Mouse (Mus musculus) c-Kit-positive CD71-positive TER-119-positive erythroid progenitor cells, embryonic 14.5 days (primary cell): Measurements from ENCODE around the gene Cryba4.

ENCODE experiments used
- DNase-seq: peaks from one replicate; pipeline ENCODE4 v3.0.0-alpha.2; 2013; ENCODE audit warnings: low spot score

The Cryba4 gene

GRCm38 (mm10) chr5:112236631-112237030, 15.7 kb downstream of the Cryba4 start:
- no peak for DNase-seq

- no peak for DNase-seq
These were observed 16.5 kb downstream of the Cryba4 start for GRCm38 (mm10) chr5:112235806-112236205.

GRCm38 (mm10) chr5:112228240-112229076, 23.9 kb downstream of the Cryba4 start:
- no peak for DNase-seq

- DNase-seq = no peak
These were observed 24.4 kb downstream of the Cryba4 start for GRCm38 (mm10) chr5:112227898-112228239.

- DNase-seq = no peak
These were observed 25.0 kb downstream of the Cryba4 start for GRCm38 (mm10) chr5:112227354-112227753.

GRCm38 (mm10) chr5:112225591-112225990, 26.7 kb downstream of the Cryba4 start:
- DNase-seq = no peak

- DNase-seq = no peak
These were observed 32.1 kb downstream of the Cryba4 start for GRCm38 (mm10) chr5:112220203-112220602.

GRCm38 (mm10) chr5:112219398-112219797, 32.9 kb downstream of the Cryba4 start:
- no peak for DNase-seq

- DNase-seq = no peak
These were observed 33.6 kb downstream of the Cryba4 start for GRCm38 (mm10) chr5:112218679-112219078.

GRCm38 (mm10) chr5:112217031-112217430, 35.3 kb downstream of the Cryba4 start:
- DNase-seq = no peak

GRCm38 (mm10) chr5:112216335-112216734, 36.0 kb downstream of the Cryba4 start:
- no peak for DNase-seq

- DNase-seq = no peak
These were observed 36.5 kb downstream of the Cryba4 start for GRCm38 (mm10) chr5:112215801-112216251.

- DNase-seq = no peak
These were observed 37.0 kb downstream of the Cryba4 start for GRCm38 (mm10) chr5:112215291-112215751.

GRCm38 (mm10) chr5:112214419-112214818, 37.9 kb downstream of the Cryba4 start:
- peak; percentile 18 for DNase-seq

- DNase-seq = no peak
These were observed 38.7 kb downstream of the Cryba4 start for GRCm38 (mm10) chr5:112213331-112214240.

GRCm38 (mm10) chr5:112212711-112213264, 39.5 kb downstream of the Cryba4 start:
- no peak for DNase-seq

- DNase-seq = no peak
These were observed 40.4 kb downstream of the Cryba4 start for GRCm38 (mm10) chr5:112211911-112212310.

- peak; percentile 47 for DNase-seq
These were observed 42.2 kb downstream of the Cryba4 start for GRCm38 (mm10) chr5:112210104-112210503.

GRCm38 (mm10) chr5:112208321-112208720, 44.0 kb downstream of the Cryba4 start:
- no peak for DNase-seq

- DNase-seq = no peak
These were observed 45.6 kb downstream of the Cryba4 start for GRCm38 (mm10) chr5:112206543-112207255.

GRCm38 (mm10) chr5:112199656-112200055, 52.7 kb downstream of the Cryba4 start:
- no peak for DNase-seq
